Mouse (Mus musculus) layer of hippocampus, postnatal 25 days (tissue): ENCODE data around the gene 2310061I04Rik. TPM values are rescaled to one million over a fixed set of nuclear protein-coding genes. Genes with fewer than 3 reads are reported as not detected.

Source experiments
- DNase-seq, 2 experiments: peaks; one replicate each; pipeline ENCODE4 v3.0.0; 2022; ENCODE audit warnings: mixed read lengths in 2 of 2, low spot score in 1 of 2; ENCODE audit errors: extremely low spot score in 1 of 2
- total RNA-seq, 2 experiments: library from RNA; stranded (reverse); gene quantifications; 2 replicates each; pipeline ENCODE4 v1.2.3; 2021

The 2310061I04Rik gene
- total RNA-seq, 2 experiments from 2014 or later, result 59.1 to 65.6 TPM

GRCm38 (mm10) chr17:35916297-35917142 lies 19.3 kb upstream of the 2310061I04Rik start, which contains the start of the genes Mrps18b and Ppp1r10:
Mrps18b (minus strand) TSS chr17:35916389.
Ppp1r10 (plus strand) TSS chr17:35916434.
- peak; percentile 96 to 97 for DNase-seq

- DNase-seq, result peak in 1 of 2 experiments; percentile 29
Measured at GRCm38 (mm10) chr17:35915538-35916296, 18.5 kb upstream of the 2310061I04Rik start.

DNA sequence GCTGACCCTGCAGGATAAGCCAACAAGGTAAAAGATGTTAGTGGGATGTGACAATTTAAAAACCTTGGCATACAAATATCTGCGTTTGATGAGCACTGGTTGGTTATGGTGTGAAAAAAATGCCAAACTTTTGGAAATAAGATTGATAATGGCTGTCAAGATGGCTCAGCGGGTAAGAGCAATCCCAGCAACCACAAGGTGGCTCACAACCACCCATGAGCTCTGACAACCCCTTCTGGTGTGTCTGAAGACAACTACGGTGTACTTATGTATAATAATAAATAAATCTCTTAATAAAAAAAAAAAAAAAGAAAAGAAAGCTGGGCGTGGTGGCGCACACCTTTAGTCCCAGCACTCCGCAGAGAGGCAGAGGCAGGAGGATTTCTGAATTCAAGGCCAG lies 17.7 kb upstream of the 2310061I04Rik start:
- no peak for DNase-seq

DNA sequence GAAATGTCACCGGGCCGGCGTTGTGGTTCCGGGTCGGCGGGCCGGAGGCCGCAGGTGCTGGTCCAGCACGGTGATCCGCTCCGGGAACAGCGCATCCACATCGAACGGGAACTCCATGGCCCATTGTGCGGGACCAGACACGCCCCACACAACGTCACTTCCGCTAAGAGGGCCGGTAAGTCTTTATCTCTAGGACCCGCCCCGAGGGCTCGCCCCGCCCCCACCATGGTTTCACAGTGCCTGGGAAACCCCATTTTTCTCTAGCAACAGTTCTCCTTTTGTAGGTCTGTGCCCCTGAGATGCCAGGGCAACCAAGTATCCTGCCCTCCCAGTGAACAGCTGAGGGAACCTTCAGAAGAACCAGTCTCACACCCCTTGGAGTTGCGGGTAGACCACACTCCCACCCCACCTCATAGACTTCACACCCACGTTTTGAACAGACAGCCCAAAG lies 12.7 kb upstream of the 2310061I04Rik start, which contains the start of gene Atat1:
Atat1 (minus strand) TSS at position 157 of the 451 bp plus-strand sequence.
- peak; percentile 86 to 92 for DNase-seq

GRCm38 (mm10) chr17:35909186-35909918 lies 12.1 kb upstream of the 2310061I04Rik start:
- DNase-seq, result no peak

DNA sequence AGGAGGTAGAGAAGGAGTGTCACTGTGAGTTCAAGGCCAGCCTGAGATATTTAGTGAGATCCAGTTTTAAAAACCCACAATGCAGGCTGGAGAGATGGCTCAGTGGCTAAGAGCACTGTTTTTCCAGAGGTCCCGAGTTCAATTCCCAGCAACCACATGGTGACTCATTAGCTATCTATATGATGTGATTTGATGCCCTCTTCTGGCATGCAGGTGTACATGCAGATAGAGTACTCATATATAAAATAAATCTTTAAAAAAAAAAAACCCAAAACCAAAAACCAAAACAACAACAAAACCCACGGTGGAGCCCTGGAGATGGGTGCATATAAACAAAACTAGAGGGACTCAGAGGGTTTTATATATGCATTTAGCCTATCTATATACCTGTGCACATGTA lies 10.4 kb upstream of the 2310061I04Rik start:
- DNase-seq, result no peak

GRCm38 (mm10) chr17:35905587-35905986 lies 8.4 kb upstream of the 2310061I04Rik start:
- no peak for DNase-seq

DNA sequence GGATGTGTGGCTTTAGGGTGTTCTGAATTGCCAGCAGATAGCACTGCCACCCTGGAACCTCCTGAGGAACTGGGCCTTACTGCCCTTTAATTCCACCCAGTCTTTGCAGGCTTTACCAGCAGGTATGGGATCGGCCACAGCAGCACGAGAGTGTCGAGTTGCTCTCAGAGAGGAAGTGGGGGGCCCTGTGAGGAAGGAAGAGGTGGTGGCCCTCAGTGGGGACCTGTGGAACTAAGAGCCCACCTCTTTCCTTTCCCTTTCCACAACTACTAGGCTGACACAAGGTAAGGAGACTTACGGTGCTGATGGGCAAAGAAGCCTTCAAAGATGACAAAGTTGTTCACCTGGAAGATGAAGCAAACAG lies 6.7 kb upstream of the 2310061I04Rik start:
- no peak for DNase-seq

- no peak for DNase-seq
Measured at GRCm38 (mm10) chr17:35903343-35903991, 6.2 kb upstream of the 2310061I04Rik start.

DNA sequence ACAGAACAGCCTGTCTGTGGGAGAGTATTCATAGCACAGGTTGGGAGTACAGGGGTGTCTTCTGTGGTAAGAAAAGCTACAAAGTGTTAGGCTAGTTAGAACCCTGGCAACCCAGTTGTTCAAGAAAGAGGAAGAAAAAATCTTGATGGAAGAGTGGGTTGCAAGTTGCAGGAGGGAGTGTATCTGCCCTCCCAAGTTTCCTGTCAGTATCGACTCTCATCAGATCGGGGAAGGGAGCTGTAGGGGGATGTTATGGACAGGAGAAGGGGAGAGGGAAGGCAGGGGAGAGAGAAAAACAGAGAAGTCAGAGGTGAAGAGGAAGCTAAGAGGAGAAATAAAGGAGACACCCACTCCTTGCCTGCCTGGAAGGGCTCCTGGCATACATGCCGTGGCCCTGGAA lies 3.4 kb upstream of the 2310061I04Rik start:
- DNase-seq, result no peak

DNA sequence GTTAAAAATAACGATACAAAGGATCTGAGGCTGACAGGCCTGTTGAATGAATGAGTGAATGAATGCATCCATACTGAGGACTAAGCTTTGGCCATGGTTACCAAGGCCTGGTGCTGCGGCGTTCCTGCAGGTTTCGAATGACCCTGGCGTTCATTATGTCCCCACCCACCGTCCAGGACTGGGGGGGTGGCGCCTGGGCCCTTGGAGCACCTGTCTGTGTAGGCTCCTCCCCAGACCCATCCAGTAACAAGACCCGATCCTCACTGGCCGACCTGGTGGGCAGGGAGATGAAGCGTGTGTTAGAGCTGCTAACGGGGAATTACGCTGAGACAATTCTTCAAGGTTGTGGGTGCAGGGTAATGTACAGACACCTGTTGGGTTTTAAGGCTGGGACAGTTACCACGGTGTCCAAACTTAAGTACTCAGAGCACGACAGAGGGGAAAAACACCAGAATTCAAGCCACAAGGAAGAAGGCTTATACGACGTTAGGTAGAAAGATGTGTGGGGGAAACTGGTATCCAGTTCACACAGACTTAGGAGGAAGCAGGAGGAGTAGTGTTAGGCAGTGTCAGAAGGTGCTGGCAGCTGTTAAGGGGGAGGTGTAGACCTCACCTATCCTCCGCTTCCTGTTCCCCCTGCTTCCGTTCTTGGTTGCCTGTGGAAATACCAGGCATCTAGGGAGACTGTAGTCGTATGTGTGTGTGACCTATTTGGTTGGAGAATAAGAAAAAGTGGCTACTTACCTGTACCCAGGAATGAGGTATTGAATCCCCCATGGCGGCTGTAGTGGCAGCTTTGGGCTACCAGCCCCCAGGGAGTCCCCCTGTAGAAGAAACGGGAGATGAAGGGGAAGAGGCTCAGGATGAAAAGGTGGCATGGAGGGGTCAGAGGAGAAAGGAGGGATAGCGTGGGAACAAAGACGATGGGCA lies 678 bp upstream of the 2310061I04Rik start:
- no peak for DNase-seq

GRCm38 (mm10) chr17:35887725-35888124 lies 9.5 kb downstream of the 2310061I04Rik start:
- no peak for DNase-seq

DNA sequence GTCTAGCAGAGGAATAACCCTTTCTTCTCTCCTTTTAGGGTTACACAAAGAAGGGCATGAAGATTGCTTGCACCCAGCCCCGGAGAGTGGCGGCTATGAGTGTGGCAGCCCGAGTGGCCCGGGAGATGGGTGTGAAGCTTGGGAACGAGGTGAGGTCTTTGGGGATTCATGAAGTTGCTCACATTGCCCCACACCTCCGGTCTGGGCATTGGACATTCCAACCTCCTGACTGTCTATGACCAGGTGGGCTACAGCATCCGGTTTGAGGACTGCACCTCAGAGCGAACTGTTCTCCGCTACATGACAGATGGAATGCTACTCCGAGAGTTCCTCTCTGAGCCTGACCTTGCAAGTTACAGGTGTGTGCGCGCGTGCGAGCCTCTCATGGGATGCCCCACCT lies 13.5 kb downstream of the 2310061I04Rik start:
- DNase-seq, result no peak

DNA sequence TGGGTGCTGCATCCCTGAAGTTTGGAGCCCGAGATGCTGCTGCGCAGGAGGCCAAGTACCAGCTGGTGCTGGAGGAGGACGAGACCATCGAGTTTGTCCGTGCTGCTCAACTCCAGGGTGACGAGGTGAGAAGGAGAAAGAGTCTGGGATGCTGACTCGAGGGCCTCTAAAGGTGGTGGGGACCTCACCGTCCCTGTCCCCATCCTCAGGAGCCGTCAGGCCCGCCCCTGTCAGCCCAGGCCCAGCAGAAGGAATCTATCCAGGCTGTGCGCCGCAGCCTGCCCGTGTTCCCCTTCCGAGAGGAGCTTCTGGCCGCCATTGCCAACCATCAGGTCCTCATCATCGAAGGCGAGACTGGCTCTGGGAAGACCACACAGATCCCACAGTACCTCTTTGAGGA lies 14.3 kb downstream of the 2310061I04Rik start:
- no peak for DNase-seq

- peak; percentile 86 to 95 for DNase-seq
Measured at GRCm38 (mm10) chr17:35879245-35880057, 17.8 kb downstream of the 2310061I04Rik start, which contains the start of gene Dhx16. Dhx16 (plus strand) TSS chr17:35879819.

DNA sequence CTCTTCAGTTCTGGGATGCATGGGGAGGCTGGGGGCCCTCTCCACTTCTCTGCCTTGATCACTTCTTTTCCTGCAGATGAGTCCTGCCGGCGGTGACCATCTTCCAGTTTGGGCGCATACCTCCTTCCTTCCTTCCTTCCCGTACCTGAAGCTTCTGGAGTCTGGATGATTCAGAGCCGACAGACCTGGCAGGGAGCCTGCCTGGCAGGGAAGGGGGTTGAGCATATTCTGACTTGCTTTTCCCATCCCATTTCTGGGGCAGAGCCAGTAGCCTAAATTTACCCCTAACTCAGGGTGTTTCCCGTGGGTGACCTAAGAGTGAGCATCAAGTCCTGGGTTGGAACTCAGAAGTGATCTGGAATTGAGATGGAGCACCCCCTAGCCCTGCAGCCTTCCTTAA lies 22.5 kb downstream of the 2310061I04Rik start:
- no peak for DNase-seq

DNA sequence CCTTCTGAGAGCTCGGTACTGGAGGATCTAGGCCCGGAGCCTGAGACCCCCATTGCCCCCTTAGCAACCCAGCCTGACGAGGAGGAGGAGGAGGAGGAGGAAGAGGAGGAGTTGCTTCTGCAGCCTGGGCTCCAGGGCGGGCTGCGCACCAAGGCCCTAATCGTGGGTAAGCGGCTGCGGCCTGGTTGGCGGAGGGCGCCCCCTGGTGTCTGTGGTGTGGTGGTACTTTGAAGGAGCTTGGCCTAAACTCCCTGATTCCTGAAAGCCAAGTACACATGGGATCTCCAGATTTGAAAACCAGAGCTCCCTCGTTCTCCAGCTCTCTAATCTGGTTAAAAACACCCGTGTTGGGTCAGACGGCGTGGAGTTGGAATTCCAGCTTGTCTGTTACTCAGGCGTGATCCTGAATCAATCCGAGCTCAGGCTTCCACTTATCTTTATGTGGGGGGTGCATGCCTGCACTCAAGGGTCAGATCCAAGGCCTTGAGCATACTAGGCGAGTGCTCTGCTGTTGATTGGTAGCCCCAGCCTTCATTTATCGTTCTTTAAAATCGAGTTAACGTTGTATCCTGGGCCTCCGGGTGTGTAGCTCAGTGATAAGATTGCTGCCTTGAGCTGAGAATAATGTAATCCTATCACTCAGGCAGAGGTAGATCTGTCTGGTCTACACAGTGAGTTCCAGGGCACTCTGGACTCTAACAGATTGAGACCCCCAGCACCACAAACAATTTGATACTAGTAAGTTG lies 23.3 kb downstream of the 2310061I04Rik start:
- DNase-seq, result peak; percentile 89 to 95
